Mouse (Mus musculus): ENCODE measurements around the gene Cinp. TPM values are rescaled to one million over a fixed set of nuclear protein-coding genes. Genes with fewer than 3 reads are reported as not detected.

Gene Cinp
- total RNA-seq (2021): 10 to 100 TPM; 41.2 to 42.2 TPM
- long read RNA-seq, experiment 1, transcript Cinp-201 (5 exons, 2,029 nt): major isoform, 33 of 50 reads
- long read RNA-seq, experiment 1, partial matches to known transcripts: 2 of 50 reads
- long read RNA-seq, experiment 1, other reads (novel, unspliced or antisense): 8 of 50 reads
- long read RNA-seq, experiment 2, transcript Cinp-201 (5 exons, 2,029 nt): major isoform, 10 of 17 reads
- long read RNA-seq, experiment 2, partial matches to known transcripts: 2 of 17 reads
- long read RNA-seq, experiment 2, other reads (novel, unspliced or antisense): 3 of 17 reads

DNA sequence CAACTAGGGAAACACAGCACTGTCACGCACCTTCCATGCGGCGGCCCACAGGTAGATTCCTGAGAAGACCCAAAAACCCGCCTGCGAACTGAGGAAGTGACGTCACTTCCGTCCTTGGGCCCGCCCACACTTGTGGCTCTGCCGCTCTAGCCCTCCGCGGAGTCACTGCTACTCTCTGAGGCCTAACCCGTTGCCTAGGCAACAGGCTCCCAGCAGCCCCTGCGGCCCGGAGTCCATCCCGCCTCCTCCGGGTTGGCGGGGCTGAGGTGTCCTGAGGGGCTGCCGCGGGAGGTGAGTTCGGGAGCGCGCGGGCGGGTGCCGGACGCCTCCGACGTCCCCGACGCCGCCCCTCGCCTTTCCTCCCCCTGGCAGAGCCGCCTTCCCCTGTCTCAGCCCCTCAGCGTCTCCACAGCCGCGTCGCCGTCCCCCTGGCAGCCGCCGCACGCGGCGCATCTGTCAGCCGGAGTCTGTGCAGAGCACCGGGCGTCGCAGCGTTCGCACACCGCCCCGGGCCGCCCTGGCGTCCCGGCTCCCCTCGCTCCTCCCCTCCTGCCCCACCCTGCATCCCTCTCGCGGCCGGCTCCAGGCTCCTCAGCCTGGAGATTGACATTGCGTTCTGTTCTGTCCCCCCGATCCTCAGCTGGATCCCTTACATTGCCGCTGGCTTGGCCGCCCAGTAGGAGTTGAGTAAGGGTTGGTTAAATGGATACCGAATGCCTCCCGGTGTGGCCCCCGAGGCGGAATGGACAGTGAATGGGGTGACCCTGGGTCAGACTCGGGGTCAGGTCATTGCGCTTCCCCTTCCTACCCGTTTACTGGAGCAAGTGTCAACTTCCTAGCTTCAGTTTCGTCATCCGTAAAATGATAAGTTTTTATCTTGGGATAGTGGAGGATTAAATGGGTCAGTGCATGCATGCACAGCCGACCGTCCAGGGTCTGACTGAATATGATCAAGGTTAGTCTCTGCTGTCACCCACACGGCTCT, at the start of gene Cinp, which contains the start of gene Tecpr2:
TSS of gene Cinp (minus strand) at position 110 of the 985 bp plus-strand sequence.
TSS of gene Tecpr2 (plus strand) at position 229 of the 985 bp plus-strand sequence.
- peak; percentile 98 to 99 for DNase-seq

- peak; percentile 72 to 75 for DNase-seq
These were observed 48.6 kb upstream of the Cinp start for GRCm38 (mm10) chr12:110937496-110937895.

- peak; percentile 88 to 91 for DNase-seq
These were observed 47.2 kb upstream of the Cinp start for GRCm38 (mm10) chr12:110935983-110936620.

DNA sequence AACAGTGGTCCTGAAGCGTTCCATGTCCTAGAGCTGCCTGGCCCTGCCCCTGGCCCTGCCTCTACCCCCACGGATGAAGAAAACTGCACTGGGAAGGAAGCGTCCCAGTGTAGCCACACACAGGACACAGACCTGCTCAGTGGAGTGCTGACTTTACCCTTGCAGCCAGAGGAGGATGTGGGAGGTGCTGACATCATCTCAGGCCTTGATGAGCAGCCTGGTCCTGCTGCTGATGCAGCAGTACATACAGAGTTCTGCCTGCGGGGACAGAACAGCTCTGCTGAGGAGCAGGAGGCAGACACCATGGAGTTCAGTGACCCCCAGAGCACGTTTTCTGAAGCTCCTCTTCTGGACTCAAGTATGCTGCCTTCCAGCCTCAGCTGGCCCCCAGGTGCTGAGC, 43.9 kb upstream of the Cinp start:
- peak in 1 of 2 experiments; percentile 23 for DNase-seq

- DNase-seq: no peak
These were observed 32.6 kb upstream of the Cinp start for GRCm38 (mm10) chr12:110921572-110921971.

DNA sequence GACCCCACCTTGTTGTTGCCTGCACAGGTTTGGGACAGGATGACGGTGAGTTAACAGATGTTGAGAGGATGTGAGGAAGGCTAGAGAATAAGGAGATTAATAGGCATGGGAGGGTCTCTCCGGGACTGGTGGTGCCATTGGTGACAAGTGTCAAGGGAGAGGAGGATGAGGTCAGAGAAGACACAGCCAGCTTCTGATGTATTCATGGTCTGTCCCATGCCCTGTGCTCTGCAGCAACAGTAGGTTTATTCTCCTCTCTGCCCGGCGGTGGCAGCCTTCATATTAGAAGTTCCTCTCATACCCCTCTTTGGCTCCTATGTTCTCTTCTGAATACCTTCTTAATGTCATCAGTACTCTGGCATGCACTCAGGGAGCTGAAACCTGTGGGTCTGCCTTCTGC, 31.3 kb upstream of the Cinp start:
- DNase-seq: no peak

GRCm38 (mm10) chr12:110915761-110916160, 26.8 kb upstream of the Cinp start:
- peak; percentile 66 to 73 for DNase-seq

- DNase-seq: no peak
These were observed 21.0 kb upstream of the Cinp start for GRCm38 (mm10) chr12:110909962-110910361.

- DNase-seq: no peak
These were observed 18.9 kb upstream of the Cinp start for GRCm38 (mm10) chr12:110907845-110908244.

- peak in 1 of 2 experiments; percentile 52 for DNase-seq
These were observed 14.6 kb upstream of the Cinp start for GRCm38 (mm10) chr12:110903536-110903935.

GRCm38 (mm10) chr12:110902106-110902505, 13.2 kb upstream of the Cinp start:
- DNase-seq: no peak

DNA sequence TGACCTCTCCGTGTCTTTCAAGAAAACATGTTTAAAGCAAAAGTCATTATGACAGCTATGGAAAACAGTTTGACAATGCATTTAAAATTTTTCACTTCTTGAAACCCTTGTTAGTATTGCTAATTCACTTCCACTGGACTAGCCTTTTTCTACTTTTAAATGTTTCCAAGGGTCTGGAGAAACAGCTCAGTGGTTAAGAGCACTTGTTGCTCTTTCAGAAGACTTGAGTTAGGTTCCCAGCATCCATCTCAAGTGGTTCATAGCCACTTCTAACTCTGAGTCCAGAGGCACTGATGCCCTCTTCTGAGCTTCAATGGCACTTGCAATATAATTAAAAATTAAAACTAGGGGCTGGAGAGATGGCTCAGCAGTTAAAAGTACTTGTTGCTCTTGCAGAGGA, 2.9 kb upstream of the Cinp start:
- no peak for DNase-seq

DNA sequence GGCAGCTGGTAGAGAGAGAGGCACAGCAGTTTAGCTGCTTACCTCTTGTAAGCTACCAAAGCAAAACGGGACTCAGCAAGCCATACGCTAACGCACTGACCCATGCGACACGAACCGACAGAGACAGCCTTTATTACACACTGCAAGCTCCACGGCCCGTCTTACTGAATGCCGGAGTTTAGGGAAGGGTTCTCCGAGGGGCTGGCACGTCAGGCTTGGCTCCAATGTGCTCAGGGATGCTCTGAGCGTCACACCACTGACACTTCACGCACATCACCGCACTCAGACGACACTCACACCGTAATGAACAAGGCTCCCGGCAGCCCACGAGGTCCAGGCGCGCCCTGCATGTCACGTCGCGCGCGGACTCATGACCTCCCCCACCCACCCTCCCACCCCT, 339 bp downstream of the Cinp start:
- DNase-seq: no peak

- no peak for DNase-seq
These were observed 839 bp downstream of the Cinp start for GRCm38 (mm10) chr12:110888106-110888505.

DNA sequence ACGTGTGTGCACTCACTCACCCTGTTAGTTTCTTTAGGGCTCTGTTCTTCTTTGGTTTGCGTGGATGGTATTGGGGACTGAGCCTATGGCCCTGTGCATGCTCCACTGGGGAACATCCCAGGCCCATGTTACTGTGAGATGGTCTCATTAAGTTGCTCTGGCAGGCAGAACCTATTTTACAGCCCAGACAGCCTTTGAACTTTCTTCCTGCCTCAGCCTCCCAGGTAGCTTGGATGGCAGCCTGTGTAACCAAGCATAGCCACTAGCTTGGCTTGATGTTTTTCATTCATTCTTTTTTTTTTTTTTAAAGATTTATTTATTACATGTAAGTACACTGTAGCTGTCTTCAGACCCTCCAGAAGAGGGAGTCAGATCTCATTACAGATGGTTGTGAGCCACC, 3.7 kb downstream of the Cinp start:
- DNase-seq: no peak

- DNase-seq: peak in 1 of 2 experiments; percentile 13
These were observed 6.7 kb downstream of the Cinp start for GRCm38 (mm10) chr12:110882291-110882690.

DNA sequence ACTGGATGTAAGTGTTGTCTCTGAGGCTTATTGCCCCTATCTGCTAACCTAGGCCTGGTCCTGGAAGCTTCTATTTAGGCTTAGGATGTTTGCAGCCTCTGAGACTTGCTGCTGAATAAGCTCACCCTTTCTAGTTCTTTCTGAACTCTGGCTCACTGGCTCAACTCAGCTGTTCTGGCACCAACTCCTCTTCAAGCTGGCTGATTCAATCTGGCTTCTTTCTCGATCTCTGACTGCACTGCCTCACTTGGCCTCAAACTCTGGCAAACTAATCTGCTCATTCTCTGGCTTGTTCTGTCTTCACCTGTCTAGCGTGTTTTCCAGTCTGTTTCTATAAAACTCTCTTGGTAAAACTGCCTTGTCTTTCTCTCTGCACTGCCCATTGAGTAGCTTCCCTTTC, 13.6 kb downstream of the Cinp start:
- DNase-seq: peak in 1 of 2 experiments; percentile 25

- no peak for DNase-seq
These were observed 17.7 kb downstream of the Cinp start for GRCm38 (mm10) chr12:110871247-110871646.

GRCm38 (mm10) chr12:110870107-110870506, 18.8 kb downstream of the Cinp start:
- DNase-seq: no peak

GRCm38 (mm10) chr12:110865989-110866388, 23.0 kb downstream of the Cinp start:
- no peak for DNase-seq

- DNase-seq: no peak
These were observed 23.4 kb downstream of the Cinp start for GRCm38 (mm10) chr12:110865571-110865970.

DNA sequence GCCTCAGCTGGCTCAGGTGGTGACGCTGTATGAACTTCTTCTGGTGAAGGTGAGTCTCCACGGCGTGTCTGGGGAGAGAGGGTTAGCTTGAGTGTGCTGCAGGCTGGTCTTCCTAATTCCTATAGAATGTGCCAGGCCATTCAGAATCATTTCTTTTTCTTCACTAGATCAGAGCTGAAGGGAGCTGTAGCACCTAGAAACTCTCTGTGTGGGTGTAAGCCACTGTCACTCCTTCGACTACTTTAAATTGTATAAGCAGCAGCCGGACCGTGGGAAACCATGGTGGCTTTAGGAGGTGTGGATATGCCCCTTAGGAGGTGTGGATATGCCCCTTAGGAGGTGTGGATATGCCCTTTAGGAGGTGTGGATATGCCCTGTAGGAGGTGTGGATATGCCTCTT, 24.9 kb downstream of the Cinp start:
- no peak for DNase-seq

All from adrenal gland, postnatal 36 days (tissue).